Mouse (Mus musculus): ENCODE results near the gene Ern1. TPM values are rescaled to one million over a fixed set of nuclear protein-coding genes. Genes with fewer than 3 reads are reported as not detected.

Gene Ern1
- 10.1 and 10.8 TPM in 2 replicates for polyA plus RNA-seq (2012; rRNA removed)

DNA sequence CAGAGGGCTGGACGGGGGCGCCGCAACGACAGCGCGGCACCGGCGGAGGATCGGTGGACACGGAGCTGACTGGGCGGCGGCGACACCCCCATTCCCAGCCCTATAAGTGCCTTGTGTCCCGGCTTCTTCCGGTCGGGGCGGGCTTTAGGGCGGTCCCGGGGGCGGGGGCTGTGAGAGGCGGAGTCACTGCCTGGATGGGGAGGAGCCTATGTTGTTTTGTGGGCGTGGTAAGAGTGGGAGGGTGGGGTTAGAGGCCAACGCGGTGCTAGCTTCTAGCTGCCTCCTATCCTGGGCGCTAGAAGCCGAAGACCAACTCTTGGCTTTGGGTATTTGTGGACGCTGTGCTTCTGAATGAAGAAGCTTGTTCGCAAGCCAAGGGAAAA is at the start of gene Ern1:
TSS of gene Ern1 (minus strand) at position 120 of the 383 bp plus-strand sequence.

DNA sequence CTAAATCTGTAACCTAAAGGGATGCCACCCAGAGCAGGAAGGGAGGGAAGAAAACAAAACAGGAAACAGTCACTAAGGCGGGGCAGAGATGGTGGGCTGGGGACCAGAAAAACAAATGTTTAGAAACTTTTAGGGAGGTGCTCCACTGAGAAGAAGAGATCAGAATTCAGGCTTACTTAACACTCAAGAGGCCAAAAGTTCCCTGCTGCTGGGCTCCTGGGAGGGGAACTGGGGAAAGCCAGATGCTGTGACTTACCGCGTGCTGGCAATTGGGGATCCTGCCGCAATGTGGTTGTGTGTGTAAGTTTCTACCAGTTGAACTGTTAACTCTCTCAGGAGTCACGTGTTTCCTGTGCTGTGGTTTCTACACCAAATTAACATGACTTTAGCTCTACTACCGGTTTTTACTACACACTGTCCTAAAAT is 99.8 kb downstream of the Ern1 start, which contains the start of gene Icam2:
TSS of gene Icam2 (minus strand) at position 285 of the 426 bp plus-strand sequence.

DNA sequence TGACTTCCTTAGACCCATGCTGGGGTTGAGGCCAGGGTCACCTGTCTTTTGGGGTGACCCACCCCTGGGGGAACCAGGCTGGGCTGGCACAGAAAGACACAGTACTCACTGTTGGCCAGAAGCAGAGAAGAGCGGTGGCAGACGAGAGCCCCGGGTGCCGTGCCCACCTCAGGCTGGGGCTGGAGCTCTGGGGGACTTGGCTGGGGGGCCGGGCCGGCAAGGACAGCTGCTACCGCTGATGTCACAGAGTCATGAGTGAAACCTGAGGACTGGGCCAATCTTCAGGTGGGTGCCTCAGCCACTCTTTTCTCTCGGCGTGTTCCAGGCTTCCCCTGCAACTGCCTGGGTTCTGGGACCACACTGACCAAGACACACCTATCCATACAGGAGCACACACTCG is 122.3 kb downstream of the Ern1 start, which contains the start of gene Prr29:
TSS of gene Prr29 (plus strand) at position 107 of the 400 bp plus-strand sequence.

GRCm38 (mm10) chr11:106353188-106353587 is 134.5 kb downstream of the Ern1 start, which contains the start of gene Scn4a:
TSS of gene Scn4a (minus strand) at chr11:106353288.

Other genes starting within 250 kb of the Ern1 start
- 41.8 and 42.3 TPM in 2 replicates for gene Ftsj3, start 231.8 kb downstream of the Ern1 start, polyA plus RNA-seq (2012; rRNA removed)
- 211 and 214 TPM in 2 replicates for gene Psmc5, start 231.7 kb downstream of the Ern1 start, polyA plus RNA-seq (2012; rRNA removed)
- 41.7 and 56.1 TPM in 2 replicates for gene Smarcd2, start 214.9 kb downstream of the Ern1 start, polyA plus RNA-seq (2012; rRNA removed)
- gene Tcam1, start 211.2 kb downstream of the Ern1 start, polyA plus RNA-seq (2012; rRNA removed), result 0.20 and 0.29 TPM in 2 replicates
- not detected in 2 replicates for gene Gh, start 186.0 kb downstream of the Ern1 start, polyA plus RNA-seq (2012; rRNA removed)
- gene Cd79b, start 173.1 kb downstream of the Ern1 start, polyA plus RNA-seq (2012; rRNA removed), result 0.65 and 1.0 TPM in 2 replicates
- 0.02 and 0.36 TPM in 2 replicates for gene Scn4a, start 134.6 kb downstream of the Ern1 start, polyA plus RNA-seq (2012; rRNA removed)
- 0.09 and 0.10 TPM in 2 replicates for gene Prr29, start 122.4 kb downstream of the Ern1 start, polyA plus RNA-seq (2012; rRNA removed)
- gene Icam2, start 99.8 kb downstream of the Ern1 start, polyA plus RNA-seq (2012; rRNA removed), result 10.4 and 15.2 TPM in 2 replicates
- 20.6 and 23.4 TPM in 2 replicates for gene Tex2, start 125.6 kb upstream of the Ern1 start, polyA plus RNA-seq (2012; rRNA removed)